Mouse (Mus musculus) megakaryocyte-erythroid progenitor cell, adult 5-6 weeks (primary cell): Measurements from ENCODE around the gene Abca4. TPM values are rescaled to one million over a fixed set of nuclear protein-coding genes. Genes with fewer than 3 reads are reported as not detected.

Experiments
- ATAC-seq: replicated peaks from 2 replicates; pipeline ENCODE4 v1.8.0; 2016; ENCODE audit warnings: mild to moderate bottlenecking, inconsistent platforms; ENCODE audit not compliant: severe bottlenecking, poor library complexity, low FRiP score, low TSS enrichment
- total RNA-seq, 2 experiments: library from RNA; stranded (forward) in 1 of 2; stranded (reverse) in 1 of 2; fragments of 200-1000, 215-1000 nt in 1 of 2; fragments of >200 nt in 1 of 2; fragmentation: Nextera tagmentation in 1 of 2; gene quantifications; 2 replicates each; pipeline ENCODE4 v1.2.3; 2014 to 2017

Abca4 gene
- total RNA-seq, 2 experiments from 2014 or later = not detected

GRCm38 (mm10) chr3:122203675-122204329 is 159.6 kb downstream of the Abca4 start:
- ATAC-seq = no peak

DNA sequence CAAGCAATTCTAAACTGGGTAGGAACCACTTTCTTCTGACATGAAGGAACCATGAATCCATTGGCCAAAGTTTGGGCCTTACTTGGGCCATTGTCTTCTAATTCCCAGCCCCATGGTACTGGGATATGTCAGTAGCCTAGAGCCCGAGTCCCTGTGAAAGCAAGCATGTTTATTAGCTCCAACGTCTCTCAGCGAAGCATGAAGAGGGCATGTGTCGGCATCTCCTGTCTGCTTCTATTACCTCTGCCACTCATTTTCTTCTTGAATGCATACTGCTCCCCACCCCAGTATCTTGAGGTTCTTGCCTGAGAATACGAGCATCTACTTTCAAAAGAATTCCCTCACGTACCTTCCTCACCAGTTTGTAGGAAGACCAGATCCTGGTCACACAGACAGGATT is 161.5 kb downstream of the Abca4 start:
- ATAC-seq = no peak

DNA sequence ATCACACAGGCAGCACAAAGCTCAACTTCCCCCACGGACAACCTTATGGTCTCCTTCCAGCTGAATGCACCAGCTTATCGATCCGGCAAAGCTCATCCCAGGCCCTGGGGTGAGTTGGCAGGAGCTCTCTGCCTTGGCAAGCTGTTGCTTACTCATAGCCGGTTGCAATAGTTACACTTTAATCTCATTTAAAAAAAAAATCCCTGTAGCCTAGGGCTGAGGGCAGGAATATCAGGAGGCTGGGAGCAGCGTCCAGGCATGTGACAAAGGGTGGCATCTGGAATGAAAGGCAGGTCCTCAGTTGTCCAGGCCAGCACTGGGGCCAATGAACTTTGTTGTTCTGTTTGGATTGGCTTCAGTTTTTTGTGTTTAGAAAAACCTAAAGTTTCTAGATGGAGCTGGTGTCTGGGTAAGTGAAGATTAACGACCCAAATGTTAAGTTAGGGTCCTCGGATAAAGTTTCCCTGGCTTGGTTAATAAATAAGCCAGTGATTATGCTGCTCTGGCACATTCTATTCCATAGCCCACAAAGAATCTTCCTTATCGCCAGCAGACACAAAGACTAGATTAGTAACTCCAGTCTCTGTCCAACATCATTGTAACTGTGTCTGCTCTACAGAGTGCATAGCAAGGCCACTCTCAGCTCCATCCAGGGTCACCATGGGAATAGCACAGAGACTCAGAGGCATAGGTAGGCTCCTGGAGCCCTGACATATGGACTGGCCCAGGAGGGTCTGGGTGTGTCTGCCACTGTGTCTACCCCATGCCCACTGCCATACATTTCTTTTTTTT is 162.2 kb downstream of the Abca4 start:
- 0 out of 2 replicates have a peak, but pooled peaks have one; percentile 8 for ATAC-seq

DNA sequence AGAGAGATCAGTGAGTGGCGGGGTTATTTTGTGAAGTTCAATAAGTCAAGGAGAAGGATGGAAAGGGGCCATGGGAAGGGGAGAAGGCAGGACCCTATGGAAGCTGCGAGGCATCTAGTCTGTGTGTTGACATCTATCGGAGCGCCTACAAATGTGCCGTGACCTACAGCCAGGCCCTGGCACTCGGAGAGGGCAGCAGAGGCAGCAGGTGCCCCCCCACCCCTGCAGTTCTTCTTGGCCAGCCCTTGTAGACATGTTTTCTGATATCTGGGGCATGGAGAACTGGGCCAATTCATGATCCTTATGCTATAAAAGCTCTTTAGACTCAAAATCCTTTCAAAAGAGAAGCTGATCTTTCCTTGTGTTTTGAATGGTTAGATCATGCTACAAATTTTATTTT is 163.5 kb downstream of the Abca4 start:
- ATAC-seq = no peak

DNA sequence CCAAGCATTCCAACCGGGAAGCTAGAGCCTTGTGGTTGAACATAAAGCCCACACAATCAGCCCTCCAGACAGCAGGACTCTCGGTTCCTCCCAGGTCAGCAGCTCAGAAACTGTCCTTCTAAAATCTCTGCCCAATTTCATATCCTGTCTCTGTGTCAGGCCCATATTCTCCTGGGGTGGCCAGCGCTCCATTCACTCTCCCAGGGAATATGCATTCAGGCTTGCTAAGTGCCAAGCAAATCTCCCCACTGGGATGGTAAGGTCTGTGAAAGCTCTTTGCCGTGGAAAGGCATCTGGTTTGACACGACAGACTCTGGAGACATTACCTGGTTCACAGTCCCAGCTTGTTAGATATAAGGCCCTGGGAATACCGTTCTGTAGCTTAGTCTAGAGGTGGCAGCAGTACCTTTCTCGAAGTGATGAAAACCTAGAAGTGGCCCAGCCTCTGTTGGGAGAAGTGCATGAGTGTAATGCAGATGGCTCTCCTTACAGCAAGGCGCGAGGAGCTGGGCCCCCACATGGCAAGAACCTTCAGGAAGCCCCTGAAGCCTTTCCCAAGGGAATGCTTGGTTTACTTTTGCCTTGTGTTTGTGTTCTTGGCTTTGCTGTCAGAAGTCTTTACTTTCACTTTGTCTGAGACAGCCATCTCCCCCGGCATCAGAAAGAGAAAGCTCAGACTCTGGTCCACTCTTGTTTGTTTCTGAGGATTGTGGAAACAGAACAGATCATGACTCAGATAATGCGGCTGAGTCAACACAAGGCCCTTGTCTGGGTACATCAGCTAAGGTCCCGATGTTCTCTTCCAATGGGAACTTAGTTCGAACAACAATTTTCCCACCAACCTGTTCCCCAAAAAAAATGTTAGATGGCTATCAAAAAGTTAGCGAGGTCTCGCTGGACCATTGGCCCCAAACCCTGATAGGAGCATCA is 164.3 kb downstream of the Abca4 start:
- ATAC-seq = no peak

DNA sequence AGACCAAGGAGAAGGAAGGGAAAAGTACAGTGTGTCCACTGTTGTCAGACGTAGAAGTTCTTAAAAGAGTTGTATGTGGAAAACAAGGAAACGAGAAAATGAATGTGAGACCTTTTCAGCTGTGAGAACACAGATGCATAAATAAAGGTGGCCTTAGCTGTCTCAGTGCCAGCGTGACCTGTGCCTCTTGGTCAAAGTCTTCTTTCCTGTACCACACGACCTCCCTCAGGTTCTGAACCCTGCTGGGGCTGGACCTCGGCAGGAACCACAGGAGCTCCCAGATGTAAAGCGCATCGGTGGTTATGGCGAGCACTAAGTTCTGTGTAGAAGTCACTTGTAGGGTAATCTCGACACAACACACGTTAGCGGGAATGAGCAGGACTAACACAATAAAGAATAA is 165.3 kb downstream of the Abca4 start:
- no peak for ATAC-seq

GRCm38 (mm10) chr3:122210434-122210833 is 166.2 kb downstream of the Abca4 start:
- ATAC-seq = no peak

DNA sequence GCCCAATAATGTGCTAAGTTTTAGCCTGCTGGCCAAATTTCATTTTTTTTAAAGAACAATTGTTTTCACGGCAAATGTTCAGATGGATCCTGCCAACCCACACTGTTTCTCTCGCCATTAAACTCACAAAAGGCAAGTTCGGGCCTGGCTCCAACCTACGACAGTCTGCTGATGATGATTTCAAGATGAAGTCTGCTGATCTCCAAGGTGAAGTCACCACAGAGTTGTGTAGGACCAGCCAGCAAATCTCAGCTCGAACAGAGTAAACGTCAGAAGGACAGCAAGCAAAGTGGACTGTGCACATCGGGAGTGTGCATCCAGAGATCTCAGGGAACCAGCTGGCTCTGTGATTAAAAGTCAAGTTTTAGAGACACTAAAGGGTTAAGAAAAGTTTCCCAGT is 166.6 kb downstream of the Abca4 start:
- ATAC-seq = no peak

DNA sequence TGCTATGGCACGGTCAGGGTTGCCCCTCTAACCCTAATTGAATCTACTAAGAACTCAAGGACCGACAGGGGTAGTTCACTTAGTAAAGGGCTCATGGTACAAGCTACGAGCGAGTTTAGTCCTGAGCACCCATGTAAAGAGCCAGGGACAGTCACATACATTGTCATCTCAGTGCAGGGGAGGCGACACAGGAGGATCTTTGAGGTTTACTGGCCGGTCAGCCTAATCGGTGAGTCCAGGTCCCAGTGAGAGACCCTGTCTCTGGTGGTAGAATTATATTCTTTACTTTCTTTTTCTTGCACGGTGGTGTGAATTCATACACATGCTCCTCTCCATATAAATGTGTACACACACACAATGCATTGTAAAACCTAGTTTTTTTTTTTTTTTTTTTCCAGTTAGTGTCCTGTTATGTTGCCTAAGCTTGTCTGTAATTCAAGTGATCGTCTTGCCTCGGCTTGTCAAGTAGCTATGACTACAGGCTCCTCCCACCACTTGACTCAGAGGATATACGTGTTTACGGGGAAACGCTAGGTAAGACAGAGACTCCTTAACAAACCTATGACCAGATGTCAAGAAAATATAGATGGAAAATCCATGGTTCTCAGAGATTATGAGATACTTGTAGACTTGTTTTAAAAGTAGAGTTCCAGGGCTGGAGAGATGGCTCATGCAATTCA is 167.3 kb downstream of the Abca4 start:
- no peak for ATAC-seq

- ATAC-seq = no peak
Observed at GRCm38 (mm10) chr3:122221240-122222036, 177.2 kb downstream of the Abca4 start.

DNA sequence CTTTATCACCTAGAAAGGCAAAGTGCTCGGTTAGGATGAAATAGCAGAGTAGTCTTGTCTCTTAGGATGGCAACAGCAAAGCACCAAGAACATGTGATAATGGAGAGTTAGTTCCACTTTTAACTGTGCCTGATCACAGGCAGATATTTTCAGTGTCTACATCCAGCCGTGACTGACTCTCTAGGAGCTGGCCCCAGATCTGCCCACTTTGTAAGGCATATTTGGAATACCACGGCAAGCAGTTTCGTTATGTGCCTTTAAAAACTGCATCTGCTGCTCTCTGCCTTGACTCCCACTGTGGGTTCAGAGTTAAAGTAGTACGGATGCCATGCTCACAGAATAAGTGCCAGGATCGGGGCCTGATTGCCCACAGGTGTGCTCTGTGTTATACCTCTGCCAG is 182.7 kb downstream of the Abca4 start:
- 0 out of 2 replicates have a peak, but pooled peaks have one; percentile 34 for ATAC-seq

Other genes starting within 250 kb of the Abca4 start
- 21.1 and 29.6 TPM in 2 replicates for gene Abcd3, start 229.1 kb upstream of the Abca4 start, total RNA-seq (2014; fragmentation: Nextera tagmentation)
- 47.1 and 48.0 TPM in 2 replicates for gene Abcd3, start 229.1 kb upstream of the Abca4 start, total RNA-seq (2017)
- gene Arhgap29, start 91.9 kb upstream of the Abca4 start, total RNA-seq (2014; fragmentation: Nextera tagmentation) = 7.1 TPM in 1 of 2 replicates, not detected in the other
- gene Arhgap29, start 91.9 kb upstream of the Abca4 start, total RNA-seq (2017) = 1.1 and 1.8 TPM in 2 replicates
- 293 and 359 TPM in 2 replicates for gene Gclm, start 201.1 kb downstream of the Abca4 start, total RNA-seq (2014; fragmentation: Nextera tagmentation)
- gene Gclm, start 201.1 kb downstream of the Abca4 start, total RNA-seq (2017) = 158 and 161 TPM in 2 replicates
- 87.8 and 97.9 TPM in 2 replicates for gene Dnttip2, start 229.9 kb downstream of the Abca4 start, total RNA-seq (2014; fragmentation: Nextera tagmentation)
- 179 and 194 TPM in 2 replicates for gene Dnttip2, start 229.9 kb downstream of the Abca4 start, total RNA-seq (2017)
- gene Bcar3, start 249.7 kb downstream of the Abca4 start, total RNA-seq (2014; fragmentation: Nextera tagmentation) = 0.84 TPM in 1 of 2 replicates, not detected in the other
- gene Bcar3, start 249.7 kb downstream of the Abca4 start, total RNA-seq (2017) = not detected in 2 replicates